Mouse (Mus musculus): Measurements from ENCODE around the gene Baz2b. TPM values are rescaled to one million over a fixed set of nuclear protein-coding genes. Genes with fewer than 3 reads are reported as not detected.

Gene Baz2b
- polyA plus RNA-seq, 1 experiment from 2014 or later: 76.3 TPM

- no peak for ATAC-seq (ENCODE audit: insufficient number of reproducible peaks, insufficient read depth, low FRiP score, low TSS enrichment)
- Histone ChIP-seq H3K4me1 (peaks cover 6% of the 10 kb centered on the region; the same call in 1 of the 2 replicates), H3K9me3 (no peaks in the 10 kb centered on the region), H3K36me3 (peaks cover 10% of the 10 kb centered on the region; the same call in 1 of the 2 replicates), H3K27ac (no peak overlapping the region), H3K9ac (no peak overlapping the region), H3K4me2 (replicated peaks) (no peak overlapping the region), H3K27me3 (no peaks in the 10 kb centered on the region), H3K4me3 (no peak overlapping the region)
- WGBS: 93% methylated on average over 1 of the region's 1 CpGs
Measured at GRCm38 (mm10) chr2:60060185-60060775, 149.4 kb downstream of the Baz2b start.

- 88% methylated on average over 5 of the region's 5 CpGs for WGBS
- ATAC-seq (ENCODE audit: insufficient number of reproducible peaks, insufficient read depth, low FRiP score, low TSS enrichment): no peak
Measured at GRCm38 (mm10) chr2:60059300-60059699, 150.3 kb downstream of the Baz2b start.

GRCm38 (mm10) chr2:60056043-60056442 is 153.6 kb downstream of the Baz2b start:
- Histone ChIP-seq H3K4me3 (no peak overlapping the region), H3K9ac (no peak overlapping the region), H3K4me2 (replicated peaks) (no peak overlapping the region), H3K9me3 (no peaks in the 10 kb centered on the region), H3K27me3 (no peaks in the 10 kb centered on the region), H3K36me3 (0 out of 2 replicates have a peak, but pooled peaks cover 3% of the 10 kb centered on the region), H3K27ac (no peak overlapping the region), H3K4me1 (peaks cover 8% of the 10 kb centered on the region; the same call in 1 of the 2 replicates)
- WGBS: 26% methylated on average over 4 of the region's 4 CpGs
- ATAC-seq (ENCODE audit: insufficient number of reproducible peaks, insufficient read depth, low FRiP score, low TSS enrichment): no peak

More at GRCm38 (mm10) chr2:60059300-60059699, 150.3 kb downstream of the Baz2b start:
- Histone ChIP-seq H3K27ac (no peak overlapping the region), H3K9ac (no peak overlapping the region), H3K4me2 (replicated peaks) (no peak overlapping the region), H3K36me3 (0 out of 2 replicates have a peak, but pooled peaks cover 3% of the 10 kb centered on the region), H3K9me3 (no peaks in the 10 kb centered on the region), H3K4me1 (peaks cover 6% of the 10 kb centered on the region; the same call in 1 of the 2 replicates), H3K27me3 (no peaks in the 10 kb centered on the region), H3K4me3 (no peak overlapping the region)

GRCm38 (mm10) chr2:60054808-60055535 is 154.7 kb downstream of the Baz2b start:
- Histone ChIP-seq H3K9me3 (no peaks in the 10 kb centered on the region), H3K4me1 (peaks cover 8% of the 10 kb centered on the region; the same call in 1 of the 2 replicates), H3K36me3 (0 out of 2 replicates have a peak, but pooled peaks cover 3% of the 10 kb centered on the region), H3K4me3 (no peak overlapping the region), H3K27me3 (no peaks in the 10 kb centered on the region), H3K9ac (no peak overlapping the region), H3K27ac (no peak overlapping the region), H3K4me2 (replicated peaks) (no peak overlapping the region)
- WGBS: 82% methylated on average over 10 of the region's 10 CpGs
- no peak for ATAC-seq (ENCODE audit: insufficient number of reproducible peaks, insufficient read depth, low FRiP score, low TSS enrichment)

- Histone ChIP-seq H3K27me3 (no peaks in the 10 kb centered on the region), H3K36me3 (0 out of 2 replicates have a peak, but pooled peaks cover 3% of the 10 kb centered on the region), H3K4me1 (peaks cover 8% of the 10 kb centered on the region; the same call in 1 of the 2 replicates), H3K9ac (no peak overlapping the region), H3K4me3 (no peak overlapping the region), H3K4me2 (replicated peaks) (no peak overlapping the region), H3K9me3 (no peaks in the 10 kb centered on the region), H3K27ac (no peak overlapping the region)
- ATAC-seq (ENCODE audit: insufficient number of reproducible peaks, insufficient read depth, low FRiP score, low TSS enrichment): no peak
- WGBS: 85% methylated on average over 11 of the region's 11 CpGs
Measured at GRCm38 (mm10) chr2:60053222-60054010, 156.2 kb downstream of the Baz2b start.

- H3K4me3 ChIP-seq: no peak overlapping the region
- peaks cover 3% of the 10 kb centered on the region; the same call in 1 of the 2 replicates for H3K4me1 ChIP-seq
- H3K9me3 ChIP-seq: no peaks in the 10 kb centered on the region
- no peaks in the 10 kb centered on the region for H3K36me3 ChIP-seq
- no peak overlapping the region for H3K4me2 ChIP-seq (replicated peaks)
- no peak overlapping the region for H3K9ac ChIP-seq
- no peak for ATAC-seq (ENCODE audit: insufficient number of reproducible peaks, insufficient read depth, low FRiP score, low TSS enrichment)
- WGBS: 80% methylated on average over 9 of the region's 9 CpGs
- no peak overlapping the region for H3K27ac ChIP-seq
- H3K27me3 ChIP-seq: no peaks in the 10 kb centered on the region
Measured at GRCm38 (mm10) chr2:60050667-60051460, 158.8 kb downstream of the Baz2b start.

- H3K4me1 ChIP-seq: 0 out of 2 replicates have a peak, but pooled peaks cover 3% of the 10 kb centered on the region
- no peak for ATAC-seq (ENCODE audit: insufficient number of reproducible peaks, insufficient read depth, low FRiP score, low TSS enrichment)
- H3K4me3 ChIP-seq: no peak overlapping the region
- 91% methylated on average over 4 of the region's 4 CpGs for WGBS
- no peak overlapping the region for H3K9ac ChIP-seq
- H3K27ac ChIP-seq: no peak overlapping the region
- H3K36me3 ChIP-seq: no peaks in the 10 kb centered on the region
- no peak overlapping the region for H3K4me2 ChIP-seq (replicated peaks)
- H3K9me3 ChIP-seq: no peaks in the 10 kb centered on the region
- H3K27me3 ChIP-seq: no peaks in the 10 kb centered on the region
Measured at GRCm38 (mm10) chr2:60049889-60050288, 159.8 kb downstream of the Baz2b start.

GRCm38 (mm10) chr2:60049351-60049750 is 160.3 kb downstream of the Baz2b start:
- no peaks in the 10 kb centered on the region for H3K9me3 ChIP-seq
- H3K36me3 ChIP-seq: no peaks in the 10 kb centered on the region
- H3K4me3 ChIP-seq: no peak overlapping the region
- H3K4me2 ChIP-seq (replicated peaks): no peak overlapping the region
- H3K9ac ChIP-seq: no peak overlapping the region
- H3K27me3 ChIP-seq: no peaks in the 10 kb centered on the region
- no peak for ATAC-seq (ENCODE audit: insufficient number of reproducible peaks, insufficient read depth, low FRiP score, low TSS enrichment)
- 96% methylated on average over 9 of the region's 9 CpGs for WGBS
- H3K4me1 ChIP-seq: 0 out of 2 replicates have a peak, but pooled peaks cover 3% of the 10 kb centered on the region
- no peak overlapping the region for H3K27ac ChIP-seq

- Histone ChIP-seq H3K9me3 (no peaks in the 10 kb centered on the region), H3K27me3 (no peaks in the 10 kb centered on the region), H3K27ac (no peak overlapping the region), H3K4me3 (no peak overlapping the region), H3K9ac (no peak overlapping the region), H3K4me2 (replicated peaks) (no peak overlapping the region), H3K36me3 (no peaks in the 10 kb centered on the region), H3K4me1 (no peaks in the 10 kb centered on the region)
- ATAC-seq (ENCODE audit: insufficient number of reproducible peaks, insufficient read depth, low FRiP score, low TSS enrichment): no peak
- 59% methylated on average over 1 of the region's 1 CpGs for WGBS
Measured at GRCm38 (mm10) chr2:60045995-60046394, 163.6 kb downstream of the Baz2b start.

- H3K4me2 ChIP-seq (replicated peaks): no peak overlapping the region
- H3K9me3 ChIP-seq: no peaks in the 10 kb centered on the region
- no peak for ATAC-seq (ENCODE audit: insufficient number of reproducible peaks, insufficient read depth, low FRiP score, low TSS enrichment)
- H3K4me3 ChIP-seq: no peak overlapping the region
- no peaks in the 10 kb centered on the region for H3K27me3 ChIP-seq
- no peaks in the 10 kb centered on the region for H3K36me3 ChIP-seq
- H3K4me1 ChIP-seq: no peaks in the 10 kb centered on the region
- no peak overlapping the region for H3K27ac ChIP-seq
- H3K9ac ChIP-seq: no peak overlapping the region
Measured at GRCm38 (mm10) chr2:60044988-60045387, 164.7 kb downstream of the Baz2b start.

GRCm38 (mm10) chr2:60044540-60044939 is 165.1 kb downstream of the Baz2b start:
- WGBS: 84% methylated on average over 2 of the region's 2 CpGs
- no peaks in the 10 kb centered on the region for H3K9me3 ChIP-seq
- H3K4me3 ChIP-seq: no peak overlapping the region
- H3K27me3 ChIP-seq: no peaks in the 10 kb centered on the region
- no peak overlapping the region for H3K4me2 ChIP-seq (replicated peaks)
- no peak overlapping the region for H3K27ac ChIP-seq
- no peaks in the 10 kb centered on the region for H3K36me3 ChIP-seq
- ATAC-seq (ENCODE audit: insufficient number of reproducible peaks, insufficient read depth, low FRiP score, low TSS enrichment): no peak
- H3K4me1 ChIP-seq: no peaks in the 10 kb centered on the region
- H3K9ac ChIP-seq: no peak overlapping the region
